Mouse (Mus musculus) heart, postnatal 0 days (tissue): Measurements from ENCODE around the gene Tap1. TPM values are rescaled to one million over a fixed set of nuclear protein-coding genes. Genes with fewer than 3 reads are reported as not detected.

Source experiments
- ATAC-seq: fragments of 200-750 bp; cut with Nextera tagmentation; 2 replicates; pipeline ENCODE4 v1.8.0; 2017; ENCODE audit warnings: low read depth, moderate number of reproducible peaks, moderate library complexity; ENCODE audit not compliant: insufficient read depth
- DNase-seq: peaks from one replicate; pipeline ENCODE4 v3.0.0-alpha.2; 2016; ENCODE audit warnings: low spot score
- H3K27ac ChIP-seq: fragments of 300-500 bp; sonication (generic); 2 replicates; pipeline ENCODE4 v1.5.1; 2014; ENCODE audit warnings: low read depth, mild to moderate bottlenecking
- H3K27me3 ChIP-seq: fragments of 300-500 bp; sonication (generic); 2 replicates; pipeline ENCODE4 v1.6.1; 2014; ENCODE audit warnings: low read length, mixed read lengths; ENCODE audit not compliant: control insufficient read depth, insufficient read depth
- H3K36me3 ChIP-seq: fragments of 300-500 bp; sonication (generic); replicated peaks from 2 replicates; pipeline ENCODE4 v1.6.1; 2014; ENCODE audit warnings: low read length, mixed read lengths; ENCODE audit not compliant: control insufficient read depth, insufficient read depth
- H3K4me1 ChIP-seq: fragments of 300-500 bp; sonication (generic); 2 replicates; pipeline ENCODE4 v1.6.1; 2014; ENCODE audit warnings: antibody characterized with exemption; ENCODE audit not compliant: control insufficient read depth, insufficient read depth
- H3K4me2 ChIP-seq: fragments of 300-500 bp; sonication (generic); 2 replicates; pipeline ENCODE4 v1.6.1; 2014; ENCODE audit warnings: low read depth, mild to moderate bottlenecking, low read length, moderate library complexity
- H3K4me3 ChIP-seq: fragments of 300-500 bp; sonication (generic); 2 replicates; pipeline ENCODE4 v1.5.1; 2014; ENCODE audit warnings: low read depth, low read length
- H3K9ac ChIP-seq: fragments of 300-500 bp; sonication (generic); replicated peaks from 2 replicates; pipeline ENCODE4 v1.6.1; 2014; ENCODE audit warnings: low read depth, low read length, mixed read lengths
- H3K9me3 ChIP-seq: fragments of 300-500 bp; sonication (generic); replicated peaks from 2 replicates; pipeline ENCODE4 v1.6.1; 2016; ENCODE audit warnings: low read length; ENCODE audit not compliant: control insufficient read depth
- CTCF ChIP-seq: IDR thresholded peaks from 2 replicates; pipeline ENCODE4 v1.5.1; 2016; ENCODE audit warnings: antibody characterized with exemption, control low read depth, low read depth
- EP300 ChIP-seq: IDR thresholded peaks from 2 replicates; pipeline ENCODE4 v1.6.1; 2016; ENCODE audit warnings: antibody characterized with exemption, low read depth
- WGBS: fragments of 180-500 bp; shearing (Covaris S2); extraction: QIAGEN DNeasy Blood & Tissue Kit; methylation state at CpG from one replicate; pipeline ENCODE4 v1.1.7; 2014; 5-methylcytosine and 5-hydroxymethylcytosine counted together
- polyA plus RNA-seq: library from polyadenylated mRNA; unstranded; fragments of >200 nt; fragmentation: Nextera tagmentation; extraction: Ambion mirVana; gene quantifications from 2 replicates; pipeline ENCODE4 v1.2.1, GENCODE M21; 2015
- total RNA-seq: library from RNA; depleted of rRNA; stranded (reverse); fragments of >200 nt; gene quantifications from 2 replicates; pipeline ENCODE4 v1.2.3, GENCODE M21; 2014; ENCODE audit warnings: low replicate concordance

Gene Tap1
- total and polyA plus RNA-seq, 2 experiments from 2014 or later, result 3.7 to 10.7 TPM

DNA sequence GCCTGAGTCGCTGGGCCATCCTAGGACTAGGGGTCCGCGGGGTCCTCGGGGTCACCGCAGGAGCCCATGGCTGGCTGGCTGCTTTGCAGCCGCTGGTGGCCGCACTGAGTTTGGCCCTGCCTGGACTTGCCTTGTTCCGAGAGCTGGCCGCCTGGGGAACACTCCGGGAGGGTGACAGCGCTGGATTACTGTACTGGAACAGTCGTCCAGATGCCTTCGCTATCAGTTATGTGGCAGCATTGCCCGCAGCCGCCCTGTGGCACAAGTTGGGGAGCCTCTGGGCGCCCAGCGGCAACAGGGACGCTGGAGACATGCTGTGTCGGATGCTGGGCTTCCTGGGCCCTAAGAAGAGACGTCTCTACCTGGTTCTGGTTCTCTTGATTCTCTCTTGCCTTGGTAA is 657 bp downstream of the Tap1 start:
- peak; percentile 26 for DNase-seq

DNA sequence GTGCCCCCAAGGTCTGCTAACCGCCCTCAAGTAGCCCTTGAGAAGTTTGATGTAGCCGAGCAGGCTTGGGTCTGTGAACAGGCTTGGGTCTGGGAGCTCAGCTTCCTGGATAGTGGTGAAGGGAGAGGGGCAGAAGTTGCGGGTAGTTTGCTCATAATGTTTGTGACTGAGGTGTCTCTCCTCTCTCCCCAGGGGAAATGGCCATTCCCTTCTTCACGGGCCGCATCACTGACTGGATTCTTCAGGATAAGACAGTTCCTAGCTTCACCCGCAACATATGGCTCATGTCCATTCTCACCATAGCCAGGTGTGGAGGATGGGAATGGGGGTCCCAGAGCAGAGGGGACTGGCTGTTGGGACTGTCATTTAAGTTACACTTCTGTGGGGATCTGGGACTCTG is 1.6 kb downstream of the Tap1 start:
- H3K27ac ChIP-seq, result no peak overlapping the region
- no peak for TF ChIP-seq CTCF
- no peak for TF ChIP-seq EP300
- H3K27me3 ChIP-seq, result peaks cover 67% of the 10 kb centered on the region
- H3K4me1 ChIP-seq, result peaks cover 8% of the 10 kb centered on the region; the same call in 1 of the 2 replicates
- H3K36me3 ChIP-seq, result no peaks in the 10 kb centered on the region
- H3K4me3 ChIP-seq, result no peak overlapping the region
- no peak overlapping the region for H3K9ac ChIP-seq
- DNase-seq, result no peak
- no peaks in the 10 kb centered on the region for H3K9me3 ChIP-seq
- no peak for ATAC-seq
- no peak overlapping the region for H3K4me2 ChIP-seq
- 63% methylated on average over 6 of the region's 6 CpGs for WGBS

More for the DNA sequence above, 657 bp downstream of the Tap1 start:
- H3K4me3 ChIP-seq, result peak overlapping the region; percentile 69
- TF ChIP-seq CTCF (no peak), EP300 (no peak)
- H3K9me3 ChIP-seq, result no peaks in the 10 kb centered on the region
- H3K27ac ChIP-seq, result peak overlapping the region; percentile 69
- H3K36me3 ChIP-seq, result no peaks in the 10 kb centered on the region
- H3K27me3 ChIP-seq, result peaks cover 65% of the 10 kb centered on the region
- H3K9ac ChIP-seq, result peak overlapping the region; percentile 77
- peak; percentile 24 for ATAC-seq
- peak overlapping the region; percentile 94 for H3K4me2 ChIP-seq
- WGBS, result 1% methylated on average over 20 of the region's 20 CpGs
- peaks cover 8% of the 10 kb centered on the region; the same call in 1 of the 2 replicates for H3K4me1 ChIP-seq

DNA sequence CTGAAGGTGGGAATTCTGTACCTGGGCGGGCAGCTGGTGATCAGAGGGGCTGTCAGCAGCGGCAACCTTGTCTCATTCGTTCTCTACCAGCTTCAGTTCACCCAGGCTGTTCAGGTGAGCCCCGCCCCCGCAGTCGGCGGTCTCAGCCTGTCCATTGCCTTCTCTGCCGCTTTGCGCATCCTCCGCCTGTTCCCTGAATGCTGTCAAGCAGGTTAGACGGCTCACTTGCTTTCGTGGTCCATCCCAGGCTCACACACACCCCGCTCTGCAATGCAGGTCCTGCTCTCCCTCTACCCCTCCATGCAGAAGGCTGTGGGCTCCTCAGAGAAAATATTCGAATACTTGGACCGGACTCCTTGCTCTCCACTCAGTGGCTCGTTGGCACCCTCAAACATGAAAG is 5.5 kb downstream of the Tap1 start:
- Histone ChIP-seq H3K27me3 (peaks cover 76% of the 10 kb centered on the region), H3K4me1 (peaks cover 5% of the 10 kb centered on the region; the same call in 1 of the 2 replicates), H3K9me3 (no peaks in the 10 kb centered on the region), H3K9ac (no peak overlapping the region), H3K27ac (no peak overlapping the region), H3K36me3 (no peaks in the 10 kb centered on the region), H3K4me3 (no peak overlapping the region), H3K4me2 (no peak overlapping the region)
- no peak for TF ChIP-seq EP300
- ATAC-seq (no peak), DNase-seq (no peak)
- WGBS, result 25% methylated on average over 16 of the region's 16 CpGs

DNA sequence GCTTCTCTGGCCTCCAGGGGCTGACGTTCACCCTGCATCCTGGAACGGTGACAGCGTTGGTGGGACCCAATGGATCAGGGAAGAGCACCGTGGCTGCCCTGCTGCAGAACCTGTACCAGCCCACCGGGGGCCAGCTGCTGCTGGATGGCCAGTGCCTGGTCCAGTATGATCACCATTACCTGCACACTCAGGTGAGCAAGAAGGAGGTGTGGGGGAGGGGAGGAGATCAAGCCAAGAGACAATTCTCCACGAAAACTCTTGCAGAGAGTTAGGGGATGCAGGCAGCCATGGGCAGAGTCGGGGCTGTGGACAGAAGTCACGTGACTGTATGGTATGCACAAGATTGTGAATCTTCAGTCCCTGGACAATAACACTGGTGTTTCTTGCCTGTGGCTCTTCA is 6.1 kb downstream of the Tap1 start:
- DNase-seq, result no peak
- 44% methylated on average over 8 of the region's 8 CpGs for WGBS
- no peaks in the 10 kb centered on the region for H3K9me3 ChIP-seq
- H3K4me2 ChIP-seq, result no peak overlapping the region
- TF ChIP-seq CTCF, result no peak
- no peak for TF ChIP-seq EP300
- peaks cover 76% of the 10 kb centered on the region for H3K27me3 ChIP-seq
- no peak overlapping the region for H3K9ac ChIP-seq
- no peak for ATAC-seq
- H3K36me3 ChIP-seq, result no peaks in the 10 kb centered on the region
- no peaks in the 10 kb centered on the region for H3K4me1 ChIP-seq
- no peak overlapping the region for H3K4me3 ChIP-seq
- H3K27ac ChIP-seq, result no peak overlapping the region

DNA sequence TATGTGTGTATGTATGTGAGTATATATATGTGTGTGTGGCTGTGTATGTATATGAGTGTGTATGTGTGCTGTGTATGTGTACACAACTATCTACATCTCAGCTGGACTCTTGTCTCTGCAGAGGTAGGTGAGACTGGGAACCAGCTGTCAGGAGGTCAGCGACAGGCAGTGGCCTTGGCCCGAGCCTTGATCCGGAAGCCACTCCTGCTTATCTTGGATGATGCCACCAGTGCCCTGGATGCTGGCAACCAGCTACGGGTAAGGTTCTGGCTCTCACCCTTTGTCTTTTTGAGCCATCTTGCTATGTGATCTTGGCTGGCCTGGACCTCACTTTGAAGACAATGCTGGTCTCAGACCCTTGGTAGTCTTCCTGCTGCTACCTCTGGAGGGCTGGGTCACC is 7.4 kb downstream of the Tap1 start:
- H3K4me1 ChIP-seq, result no peaks in the 10 kb centered on the region
- no peak overlapping the region for H3K27ac ChIP-seq
- no peak for DNase-seq
- H3K36me3 ChIP-seq, result no peaks in the 10 kb centered on the region
- H3K4me2 ChIP-seq, result no peak overlapping the region
- WGBS, result 82% methylated on average over 4 of the region's 4 CpGs
- H3K4me3 ChIP-seq, result no peak overlapping the region
- no peak for TF ChIP-seq EP300
- TF ChIP-seq CTCF, result no peak
- H3K9me3 ChIP-seq, result no peaks in the 10 kb centered on the region
- no peak for ATAC-seq
- no peak overlapping the region for H3K9ac ChIP-seq
- peaks cover 84% of the 10 kb centered on the region for H3K27me3 ChIP-seq

DNA sequence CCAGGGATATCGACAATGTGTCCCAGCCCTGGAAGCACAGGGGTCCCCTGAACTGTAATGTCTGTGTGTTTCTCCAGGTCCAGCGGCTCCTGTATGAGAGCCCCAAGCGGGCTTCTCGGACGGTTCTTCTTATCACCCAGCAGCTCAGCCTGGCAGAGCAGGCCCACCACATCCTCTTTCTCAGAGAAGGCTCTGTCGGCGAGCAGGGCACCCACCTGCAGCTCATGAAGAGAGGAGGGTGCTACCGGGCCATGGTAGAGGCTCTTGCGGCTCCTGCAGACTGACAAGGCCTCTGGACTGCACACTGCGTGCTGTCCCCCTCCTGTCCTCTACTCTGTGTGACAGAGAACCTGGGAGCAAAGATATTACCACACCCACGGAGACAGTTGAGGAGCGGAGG is 9.1 kb downstream of the Tap1 start:
- peak overlapping the region; percentile 39; the same call in 1 of the 2 replicates for H3K27ac ChIP-seq
- TF ChIP-seq CTCF (no peak), EP300 (no peak)
- H3K4me3 ChIP-seq, result no peak overlapping the region; the same call in 1 of the 2 replicates
- peaks cover 69% of the 10 kb centered on the region for H3K27me3 ChIP-seq
- no peaks in the 10 kb centered on the region for H3K4me1 ChIP-seq
- DNase-seq, result no peak
- 35% methylated on average over 12 of the region's 12 CpGs for WGBS
- ATAC-seq, result no peak
- H3K9ac ChIP-seq, result no peak overlapping the region
- H3K9me3 ChIP-seq, result no peaks in the 10 kb centered on the region
- H3K36me3 ChIP-seq, result no peaks in the 10 kb centered on the region
- H3K4me2 ChIP-seq, result peak overlapping the region; percentile 74; the same call in 1 of the 2 replicates
